Mouse (Mus musculus) gonadal fat pad, adult 2 months (tissue): ENCODE data around the gene Meis1. TPM values are rescaled to one million over a fixed set of nuclear protein-coding genes. Genes with fewer than 3 reads are reported as not detected.

Experiments used
- DNase-seq: peaks from one replicate; pipeline ENCODE4 v3.0.0-alpha.2; 2012; ENCODE audit warnings: low read depth
- polyA plus RNA-seq: library from polyadenylated mRNA; depleted of rRNA; stranded (reverse); fragments of >200 nt; gene quantifications from 2 replicates; pipeline ENCODE4 v1.2.3, GENCODE M21; 2012

Meis1 gene
- polyA plus RNA-seq, 1 experiment = 10.3 TPM

GRCm38 (mm10) chr11:18876886-18877625 is 141.7 kb downstream of the Meis1 start:
- DNase-seq = no peak

- no peak for DNase-seq
Observed at GRCm38 (mm10) chr11:18875911-18876885, 142.6 kb downstream of the Meis1 start.

- no peak for DNase-seq
Observed at GRCm38 (mm10) chr11:18875001-18875902, 143.5 kb downstream of the Meis1 start.

- no peak for DNase-seq
Observed at GRCm38 (mm10) chr11:18874278-18875000, 144.3 kb downstream of the Meis1 start.

- DNase-seq = no peak
Observed at GRCm38 (mm10) chr11:18873451-18874277, 145.1 kb downstream of the Meis1 start.

GRCm38 (mm10) chr11:18872793-18873192 is 146.0 kb downstream of the Meis1 start:
- no peak for DNase-seq

GRCm38 (mm10) chr11:18872118-18872751 is 146.6 kb downstream of the Meis1 start:
- no peak for DNase-seq

GRCm38 (mm10) chr11:18871170-18872081 is 147.4 kb downstream of the Meis1 start:
- no peak for DNase-seq

GRCm38 (mm10) chr11:18870121-18870931 is 148.5 kb downstream of the Meis1 start:
- DNase-seq = no peak

GRCm38 (mm10) chr11:18869429-18869969 is 149.3 kb downstream of the Meis1 start:
- DNase-seq = no peak

GRCm38 (mm10) chr11:18867665-18868064 is 151.1 kb downstream of the Meis1 start:
- DNase-seq = no peak

GRCm38 (mm10) chr11:18866198-18866836 is 152.5 kb downstream of the Meis1 start:
- no peak for DNase-seq

GRCm38 (mm10) chr11:18850772-18851171 is 168.0 kb downstream of the Meis1 start:
- DNase-seq = no peak

- DNase-seq = no peak
Observed at GRCm38 (mm10) chr11:18847650-18848049, 171.1 kb downstream of the Meis1 start.

- no peak for DNase-seq
Observed at GRCm38 (mm10) chr11:18846472-18846871, 172.3 kb downstream of the Meis1 start.

GRCm38 (mm10) chr11:18845900-18846299 is 172.9 kb downstream of the Meis1 start:
- no peak for DNase-seq

GRCm38 (mm10) chr11:18845466-18845865 is 173.3 kb downstream of the Meis1 start:
- peak; percentile 57 for DNase-seq
